Mouse (Mus musculus) naive thymus-derived CD4-positive, alpha-beta T cell, adult 2 months (primary cell): ENCODE data around the gene Prss16.
A peak's percentile ranks its signal among the peaks of the same experiment; 100 is the strongest.

Experiments used
- DNase-seq: peaks from one replicate; pipeline ENCODE4 v3.0.0-alpha.2; 2011; ENCODE audit warnings: low read depth

The Prss16 gene

GRCm38 (mm10) chr13:22036149-22036956 is 26.8 kb upstream of the Prss16 start:
- DNase-seq: peak; percentile 54

GRCm38 (mm10) chr13:22035267-22036148 is 26.0 kb upstream of the Prss16 start, which contains the start of the genes Hist1h2ah and Hist1h2bk:
Gene Hist1h2ah (minus strand): TSS chr13:22035568.
Gene Hist1h2bk (plus strand): TSS chr13:22035870.
- DNase-seq: peak; percentile 89

DNA sequence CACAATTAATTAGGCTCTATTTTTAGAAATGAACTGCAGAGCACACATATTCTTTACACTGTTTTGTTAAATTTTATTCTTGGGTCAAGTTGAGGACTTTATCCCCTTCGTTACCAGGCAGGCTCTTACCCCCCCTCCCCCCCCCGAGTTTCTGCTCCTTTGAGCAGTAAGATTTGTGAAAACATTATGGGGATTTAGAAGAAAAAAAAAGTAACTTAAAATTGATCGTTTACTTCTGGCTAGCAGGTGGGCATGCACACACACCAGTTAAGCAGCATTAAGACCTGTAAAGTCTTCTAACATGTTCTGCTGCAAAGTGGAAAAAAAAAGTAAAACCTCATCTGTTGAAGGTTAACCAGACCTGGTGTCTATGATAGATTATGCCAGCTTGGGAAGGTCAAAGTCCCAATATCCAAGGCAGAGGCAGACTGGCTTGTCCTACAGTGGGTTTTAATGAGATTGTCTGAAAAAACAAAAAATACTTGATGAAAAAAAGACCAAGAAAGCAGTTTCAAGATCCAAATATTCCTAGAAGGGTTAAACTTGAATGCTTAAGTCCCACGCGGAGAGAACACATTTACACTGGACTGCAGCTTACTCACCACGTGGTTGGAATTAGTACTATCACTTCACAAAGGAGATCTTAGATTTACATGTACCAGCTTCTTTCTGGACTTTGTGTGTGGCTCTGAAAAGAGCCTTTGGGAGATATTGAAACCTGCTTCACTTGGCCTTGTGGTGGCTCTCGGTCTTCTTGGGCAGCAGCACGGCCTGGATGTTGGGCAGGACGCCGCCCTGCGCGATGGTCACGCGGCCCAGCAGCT is 25.1 kb upstream of the Prss16 start:
- DNase-seq: no peak

GRCm38 (mm10) chr13:22033741-22034442 is 24.4 kb upstream of the Prss16 start:
- DNase-seq: no peak

- DNase-seq: peak; percentile 83
Measured at GRCm38 (mm10) chr13:22030493-22030892, 21.0 kb upstream of the Prss16 start.

DNA sequence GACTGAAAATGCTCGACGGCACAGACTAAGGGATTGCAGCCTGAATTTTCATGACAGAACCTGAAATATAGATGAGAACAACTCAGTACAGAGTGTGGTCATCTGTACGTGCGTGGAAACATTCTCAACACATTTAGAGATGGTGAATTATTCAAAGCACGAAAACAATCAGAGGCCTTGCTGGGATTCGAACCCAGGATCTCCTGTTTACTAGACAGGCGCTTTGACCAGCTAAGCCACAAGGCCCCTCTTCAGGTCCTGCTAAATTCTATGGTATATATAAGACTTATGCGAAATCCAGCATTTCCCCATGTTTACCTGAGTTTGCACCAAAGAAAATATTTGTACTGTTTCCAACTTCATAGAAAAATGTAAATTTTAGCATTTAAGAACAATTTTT is 20.4 kb upstream of the Prss16 start:
- no peak for DNase-seq

DNA sequence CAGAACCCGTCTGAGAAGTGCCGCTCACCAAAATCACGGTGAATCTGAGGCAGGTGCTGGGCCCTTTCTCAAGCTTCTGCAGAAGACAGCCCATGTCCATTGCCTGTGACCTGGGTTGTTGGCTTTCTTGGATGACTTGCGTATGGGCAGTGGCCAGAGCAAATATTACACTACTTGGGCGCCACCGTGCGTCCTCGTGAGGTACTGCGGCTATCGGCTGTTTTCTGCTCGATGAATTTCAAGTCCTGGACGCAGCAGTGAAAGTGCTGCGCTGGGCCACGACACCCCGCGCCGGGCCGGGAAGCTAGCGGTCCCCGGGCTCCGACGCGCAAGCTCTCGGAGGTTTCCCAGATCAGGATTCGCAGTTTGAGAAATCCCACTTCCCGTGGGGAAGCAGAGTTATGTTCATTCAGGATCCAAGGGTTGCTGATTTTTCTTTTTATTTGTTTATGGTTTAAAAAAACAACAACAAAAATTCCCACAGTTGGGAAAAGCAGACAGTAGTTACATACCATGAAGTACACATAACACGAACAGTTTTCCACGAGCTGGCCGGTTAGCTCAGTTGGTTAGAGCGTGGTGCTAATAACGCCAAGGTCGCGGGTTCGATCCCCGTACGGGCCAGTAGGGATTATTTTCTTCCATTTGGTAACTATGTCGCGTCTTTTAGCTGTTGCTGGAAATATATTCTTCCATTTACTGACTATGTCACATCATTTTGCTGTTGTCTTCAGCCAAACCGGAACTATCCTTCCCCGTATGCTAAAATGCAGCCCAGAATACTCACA is 19.3 kb upstream of the Prss16 start:
- DNase-seq: peak; percentile 95

GRCm38 (mm10) chr13:22026058-22027031 is 16.8 kb upstream of the Prss16 start:
- peak; percentile 88 for DNase-seq

- DNase-seq: peak; percentile 83
Measured at GRCm38 (mm10) chr13:22022241-22022640, 12.7 kb upstream of the Prss16 start.

DNA sequence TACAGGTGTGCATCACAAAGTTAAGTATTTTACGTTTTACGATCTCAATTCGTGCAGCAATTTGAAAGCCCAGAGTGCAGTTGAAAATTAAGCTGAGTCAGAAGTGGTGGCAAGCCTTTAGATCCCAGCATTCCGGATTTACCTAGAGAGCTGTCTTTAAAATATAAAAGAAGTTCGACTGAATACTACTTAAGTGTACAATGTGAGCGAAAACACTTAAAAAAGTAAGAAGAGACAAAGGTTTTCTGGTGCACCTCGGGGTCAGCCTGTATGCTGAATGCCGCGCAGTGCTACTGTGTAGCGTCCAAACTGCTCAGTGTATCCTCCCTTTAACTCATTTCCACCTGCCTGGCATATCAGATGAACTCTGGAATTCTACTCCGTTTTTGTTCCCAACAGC is 12.0 kb upstream of the Prss16 start:
- peak; percentile 39 for DNase-seq

DNA sequence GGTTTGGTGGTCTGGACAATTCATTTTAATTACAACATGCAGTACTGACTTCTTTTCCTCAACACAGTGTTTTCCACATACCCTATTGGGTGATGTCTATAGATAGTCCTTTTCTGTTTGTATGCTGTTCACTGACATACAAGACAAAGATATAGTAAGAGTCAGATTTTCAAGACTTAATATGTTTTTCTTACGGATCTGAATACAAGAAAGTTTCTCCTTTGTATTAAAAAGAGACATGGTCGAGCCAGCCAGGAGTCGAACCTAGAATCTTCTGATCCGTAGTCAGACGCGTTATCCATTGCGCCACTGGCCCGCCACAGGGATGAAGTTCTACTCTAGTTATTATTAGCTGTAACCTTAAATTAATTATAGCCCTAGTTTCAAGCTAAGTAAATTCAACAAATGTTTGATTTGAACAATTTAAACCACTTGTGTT is 11.4 kb upstream of the Prss16 start:
- peak; percentile 59 for DNase-seq

- peak; percentile 45 for DNase-seq
Measured at GRCm38 (mm10) chr13:22019934-22020835, 10.6 kb upstream of the Prss16 start.

DNA sequence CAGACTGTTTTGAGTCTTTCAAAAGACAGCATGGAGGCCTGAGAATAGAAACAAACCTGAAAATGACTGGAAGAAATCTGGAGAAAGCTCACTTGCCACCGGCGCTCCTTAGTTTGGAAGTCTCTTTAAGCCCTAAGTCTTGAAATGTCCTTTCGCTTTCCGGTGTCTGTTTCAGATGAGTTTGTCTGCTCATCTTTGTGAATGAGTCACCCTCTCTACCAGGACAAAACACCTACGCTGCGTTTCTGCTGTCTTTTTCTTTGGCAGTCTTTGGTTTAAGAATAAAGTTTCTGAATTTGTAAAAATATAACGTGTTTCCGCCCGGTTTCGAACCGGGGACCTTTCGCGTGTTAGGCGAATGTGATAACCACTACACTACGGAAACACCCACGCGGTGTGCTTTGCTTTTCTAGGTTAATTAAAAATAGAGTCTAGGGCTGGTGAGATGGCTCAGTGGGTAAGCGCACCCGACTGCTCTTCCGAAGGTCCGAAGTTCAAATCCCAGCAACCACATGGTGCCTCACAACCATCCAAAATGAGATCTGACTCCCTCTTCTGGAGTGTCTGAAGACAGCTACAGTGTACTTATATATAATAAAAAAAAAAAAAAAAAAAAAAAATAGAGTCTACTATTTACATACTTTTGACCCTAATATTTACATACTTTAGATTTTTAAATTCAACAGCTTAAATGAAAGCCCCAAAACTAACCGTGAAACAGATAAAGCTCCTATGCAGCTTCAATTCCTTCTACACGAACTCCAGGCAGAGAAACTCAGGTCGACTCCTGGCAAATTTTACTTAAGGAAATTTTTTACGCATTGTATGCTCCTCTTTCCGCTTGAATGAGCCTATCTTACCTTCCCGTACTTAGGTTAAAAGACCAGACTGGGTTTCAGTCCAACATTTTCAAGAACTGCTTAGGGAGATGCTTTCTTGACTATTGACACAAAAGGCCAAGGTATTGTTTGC is 6.2 kb upstream of the Prss16 start:
- peak; percentile 96 for DNase-seq

- DNase-seq: peak; percentile 43
Measured at GRCm38 (mm10) chr13:22014411-22014845, 4.9 kb upstream of the Prss16 start.

- peak; percentile 27 for DNase-seq
Measured at GRCm38 (mm10) chr13:22013716-22014115, 4.2 kb upstream of the Prss16 start.

DNA sequence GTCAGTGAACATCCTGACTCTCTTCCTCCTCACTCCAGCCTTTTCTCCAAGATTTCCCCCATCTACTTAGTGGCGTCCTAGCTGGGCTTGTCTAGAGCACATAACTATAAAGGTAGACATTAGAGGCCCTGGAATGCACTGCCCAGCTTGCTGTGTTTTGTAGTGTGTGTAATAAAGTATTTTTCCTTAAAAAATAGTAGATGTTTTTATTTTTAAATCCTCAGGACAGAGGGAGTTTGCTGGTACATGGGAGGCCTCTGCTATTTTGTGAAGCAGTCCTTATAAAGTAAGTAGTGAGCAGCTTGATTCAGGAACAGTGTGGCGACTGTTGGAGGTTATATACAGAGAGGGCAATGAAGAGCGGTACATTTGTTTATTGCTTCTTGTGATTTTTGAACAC is 835 bp downstream of the Prss16 start:
- no peak for DNase-seq

DNA sequence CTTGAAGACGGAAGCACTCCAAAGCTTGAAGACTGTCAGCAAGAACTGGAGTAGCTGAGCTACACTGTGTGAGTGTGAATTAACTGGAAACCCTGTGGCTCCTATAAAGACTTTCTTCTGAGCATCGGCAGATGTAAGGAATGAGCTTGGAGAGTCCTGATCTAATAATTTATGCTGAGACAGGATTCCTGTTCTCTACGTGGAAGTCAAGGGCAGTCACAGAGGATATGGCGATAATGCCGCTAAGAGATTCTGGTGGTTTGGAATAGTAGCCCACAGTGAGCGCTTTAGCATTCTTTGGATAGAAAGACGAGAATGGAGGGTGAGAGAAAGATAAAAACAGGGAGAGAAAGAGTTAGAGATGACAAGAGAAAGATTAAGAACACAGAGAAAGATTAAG is 1.7 kb downstream of the Prss16 start:
- no peak for DNase-seq
